Mouse (Mus musculus): ENCODE data around the gene Tgfbr3l.

The Tgfbr3l gene

DNA sequence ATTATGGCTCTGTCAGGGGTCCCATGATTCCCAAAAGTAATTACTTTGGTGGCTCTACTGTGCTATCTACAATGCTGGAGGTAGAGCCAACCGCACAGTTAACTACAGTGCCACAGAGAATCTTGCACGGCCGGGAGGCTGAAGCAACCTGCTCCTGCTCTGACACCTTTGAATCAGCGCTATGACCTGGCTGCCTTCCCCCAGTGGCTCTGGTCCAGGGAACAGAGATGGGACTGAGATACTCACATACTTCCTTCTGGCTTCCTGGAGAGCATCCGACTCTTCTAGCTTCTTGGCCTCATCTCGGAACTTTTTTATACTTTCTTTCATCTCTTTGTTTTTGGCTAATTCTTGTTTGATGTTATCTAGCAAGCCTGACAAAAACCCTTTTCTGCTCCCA, 21.6 kb downstream of the Tgfbr3l start:
- no peak for DNase-seq

DNA sequence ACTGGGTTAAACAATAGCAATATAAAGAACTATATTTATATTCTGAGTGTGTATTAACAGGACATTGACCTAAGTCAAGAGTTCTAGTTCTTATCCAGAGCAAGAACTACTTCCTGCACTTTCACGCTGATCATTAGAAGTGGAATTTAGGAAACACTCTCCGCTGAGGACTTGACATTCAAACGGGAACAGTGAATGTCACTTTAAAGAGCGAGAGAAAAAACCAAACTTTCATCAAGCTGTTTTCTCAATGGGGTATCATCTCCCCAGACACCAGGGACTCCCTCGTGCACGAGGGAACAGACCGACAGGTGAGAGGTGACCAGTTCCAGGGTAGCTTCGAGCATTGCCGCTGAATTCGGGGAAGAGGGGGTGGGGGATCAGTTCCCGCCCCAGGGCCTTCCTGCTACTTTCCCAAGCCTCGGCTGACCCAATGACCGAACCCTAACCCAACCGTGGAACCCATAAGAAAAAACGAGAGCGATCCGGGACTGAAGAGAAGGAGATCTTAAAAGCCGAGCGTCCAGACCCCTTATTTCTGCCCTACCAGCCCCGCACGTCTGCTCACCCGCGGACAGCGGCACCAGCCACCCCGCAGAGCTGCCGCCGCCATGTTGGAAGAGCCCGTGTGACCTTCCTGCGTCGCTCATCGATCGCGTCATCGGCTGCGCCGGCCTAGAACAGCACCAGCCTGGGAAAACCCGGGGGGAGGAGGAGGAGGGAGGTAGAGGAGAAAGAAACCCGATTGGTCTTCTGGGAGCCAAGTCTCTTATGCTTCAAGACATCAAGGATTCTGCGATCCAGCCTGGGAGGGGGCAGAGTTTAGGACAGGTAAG, 27.5 kb downstream of the Tgfbr3l start, which contains the start of gene Timm44:
Timm44 (minus strand) TSS at position 639 of the 836 bp plus-strand sequence.
- peak; percentile 96 for DNase-seq

GRCm38 (mm10) chr8:4276111-4276465, 28.1 kb downstream of the Tgfbr3l start:
- DNase-seq, result no peak

DNA sequence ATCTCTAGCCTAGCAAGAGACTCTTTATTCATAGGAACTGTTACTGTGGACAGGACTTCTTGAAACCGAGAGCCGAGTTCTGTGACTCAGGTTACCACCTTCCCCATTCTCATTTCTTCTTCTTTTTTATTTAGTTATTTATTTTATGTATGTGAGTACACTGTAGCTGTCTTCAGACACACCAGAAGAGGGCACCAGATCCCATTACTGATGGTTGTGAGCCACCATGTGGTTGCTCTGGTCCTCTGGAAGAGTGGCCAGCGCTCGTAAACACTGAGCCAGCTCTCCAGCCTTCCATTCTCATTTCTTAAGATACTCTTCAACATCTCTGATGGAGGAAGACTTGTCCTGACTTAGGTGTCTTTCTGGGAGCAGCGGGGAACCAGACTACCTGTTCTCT, 44.7 kb downstream of the Tgfbr3l start:
- DNase-seq, result no peak

DNA sequence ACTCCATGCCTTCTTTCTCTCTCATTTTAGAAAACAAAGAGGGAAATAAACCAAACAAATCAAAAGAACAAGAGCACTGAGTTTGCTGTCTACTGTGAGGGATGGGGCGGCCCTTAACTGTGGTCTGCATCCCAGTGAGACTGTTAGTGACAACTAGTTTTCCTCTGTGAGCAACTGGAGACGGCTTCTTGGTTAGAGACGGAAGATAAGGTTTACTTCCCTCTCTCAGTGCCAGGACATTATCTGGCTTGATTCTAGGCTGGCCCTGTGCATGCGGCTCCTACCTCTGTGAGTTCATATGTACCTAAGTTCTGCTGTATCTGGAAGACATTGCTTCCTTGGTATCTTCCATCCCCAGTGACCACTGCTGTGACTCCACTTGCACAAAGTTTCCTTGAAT, 49.8 kb downstream of the Tgfbr3l start:
- no peak for DNase-seq
